Mouse (Mus musculus): ENCODE results near the gene Srsf6. TPM values are rescaled to one million over a fixed set of nuclear protein-coding genes. Genes with fewer than 3 reads are reported as not detected.
A peak's percentile ranks its signal among the peaks of the same experiment; 100 is the strongest.

Gene Srsf6
- polyA plus RNA-seq, 1 experiment from 2014 or later = 282 TPM

DNA sequence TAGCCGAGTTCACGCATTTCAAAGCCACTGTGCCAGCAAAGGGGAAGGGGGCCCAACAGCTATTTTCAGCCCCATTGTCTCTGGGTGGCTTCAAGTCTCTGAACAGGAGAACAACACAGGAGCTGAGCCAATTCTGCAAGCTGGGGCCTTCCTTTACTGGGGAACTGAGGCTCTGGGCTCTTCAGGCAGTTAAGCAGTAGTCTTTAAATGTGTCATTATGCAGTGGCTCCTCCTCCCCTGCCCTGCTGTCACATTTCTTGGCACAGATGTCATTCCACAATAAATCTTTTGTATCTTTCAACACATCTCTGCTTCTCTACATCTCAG is 30.8 kb upstream of the Srsf6 start:
- Histone ChIP-seq H3K4me1 (ENCODE audit: control insufficient read depth, insufficient read depth, low read length) (peaks cover 6% of the 10 kb centered on the region; the same call in 1 of the 2 replicates), H3K4me2 (no peak overlapping the region), H3K4me3 (ENCODE audit: low read depth, low read length) (no peak overlapping the region), H3K27ac (ENCODE audit: low read depth, low read length) (no peak overlapping the region), H3K27me3 (ENCODE audit: control insufficient read depth, insufficient read depth, low read length) (no peaks in the 10 kb centered on the region), H3K36me3 (ENCODE audit: control insufficient read depth, insufficient read depth, low read length) (no peaks in the 10 kb centered on the region), H3K9ac (ENCODE audit: low read length) (no peak overlapping the region), H3K9me3 (ENCODE audit: control insufficient read depth, low read length) (no peaks in the 10 kb centered on the region)
- ATAC-seq (ENCODE audit: low FRiP score) (no peak), DNase-seq (ENCODE audit: low spot score, missing footprints) (no peak)
- 27% methylated on average over 2 of the region's 2 CpGs for WGBS

DNA sequence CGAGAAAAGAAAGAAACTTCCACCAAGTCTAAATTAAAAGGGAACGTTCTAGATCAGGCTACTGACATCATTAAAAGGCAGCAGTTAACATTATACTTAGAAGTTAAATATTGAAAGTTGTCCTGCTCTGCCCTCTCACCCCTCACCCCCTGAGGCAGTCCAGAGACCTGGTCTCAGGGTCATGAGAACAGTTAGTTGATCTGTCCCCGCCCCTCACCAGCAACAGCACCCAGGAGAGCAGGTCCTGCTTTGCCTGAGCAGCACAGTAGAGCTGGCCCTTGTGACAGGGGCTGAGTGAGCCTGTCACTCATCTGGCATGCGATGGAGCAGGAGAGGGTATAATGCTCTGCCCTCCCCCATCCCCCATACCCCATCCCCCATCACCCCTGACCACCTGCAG is 25.4 kb upstream of the Srsf6 start:
- no peaks in the 10 kb centered on the region; the same call in 1 of the 2 replicates for H3K4me1 ChIP-seq (ENCODE audit: control insufficient read depth, insufficient read depth, low read length)
- H3K9me3 ChIP-seq (ENCODE audit: control insufficient read depth, low read length) = no peaks in the 10 kb centered on the region
- no peaks in the 10 kb centered on the region for H3K36me3 ChIP-seq (ENCODE audit: control insufficient read depth, insufficient read depth, low read length)
- ATAC-seq (ENCODE audit: low FRiP score) (no peak), DNase-seq (ENCODE audit: low spot score, missing footprints) (no peak)
- 81% methylated on average over 4 of the region's 4 CpGs for WGBS
- no peaks in the 10 kb centered on the region for H3K27me3 ChIP-seq (ENCODE audit: control insufficient read depth, insufficient read depth, low read length)
- no peak overlapping the region for H3K4me3 ChIP-seq (ENCODE audit: low read depth, low read length)
- H3K9ac ChIP-seq (ENCODE audit: low read length) = no peak overlapping the region
- H3K27ac ChIP-seq (ENCODE audit: low read depth, low read length) = no peak overlapping the region
- no peak overlapping the region for H3K4me2 ChIP-seq

DNA sequence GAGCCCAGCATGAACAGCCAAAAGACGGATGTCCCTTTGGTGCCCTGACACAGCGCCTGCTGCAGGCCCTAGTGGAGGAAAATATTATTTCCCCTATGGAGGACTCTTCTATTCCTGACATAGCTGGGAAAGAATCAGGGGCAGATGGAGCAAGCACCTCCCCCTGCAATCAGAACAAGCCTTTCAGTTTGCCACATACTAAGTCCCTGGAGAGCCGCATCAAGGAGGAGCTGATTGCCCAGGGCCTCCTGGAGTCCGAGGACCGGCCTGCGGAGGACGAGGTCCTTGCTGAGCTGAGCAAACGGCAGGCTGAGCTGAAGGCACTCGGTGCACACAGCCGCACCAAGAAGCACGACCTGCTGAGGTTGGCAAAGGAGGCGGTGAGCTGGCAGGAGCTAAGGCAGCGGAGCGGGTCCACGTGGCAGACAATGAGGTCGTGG is 23.3 kb upstream of the Srsf6 start:
- Histone ChIP-seq H3K27ac (ENCODE audit: low read depth, low read length) (no peak overlapping the region), H3K4me2 (no peak overlapping the region), H3K36me3 (ENCODE audit: control insufficient read depth, insufficient read depth, low read length) (no peaks in the 10 kb centered on the region), H3K9ac (ENCODE audit: low read length) (no peak overlapping the region), H3K9me3 (ENCODE audit: control insufficient read depth, low read length) (no peaks in the 10 kb centered on the region), H3K4me3 (ENCODE audit: low read depth, low read length) (no peak overlapping the region), H3K4me1 (ENCODE audit: control insufficient read depth, insufficient read depth, low read length) (no peaks in the 10 kb centered on the region), H3K27me3 (ENCODE audit: control insufficient read depth, insufficient read depth, low read length) (no peaks in the 10 kb centered on the region)
- DNase-seq (ENCODE audit: low spot score, missing footprints) = peak; percentile 87
- 39% methylated on average over 16 of the region's 16 CpGs for WGBS
- 0 out of 2 replicates have a peak, but pooled peaks have one; percentile 30 for ATAC-seq (ENCODE audit: low FRiP score)

DNA sequence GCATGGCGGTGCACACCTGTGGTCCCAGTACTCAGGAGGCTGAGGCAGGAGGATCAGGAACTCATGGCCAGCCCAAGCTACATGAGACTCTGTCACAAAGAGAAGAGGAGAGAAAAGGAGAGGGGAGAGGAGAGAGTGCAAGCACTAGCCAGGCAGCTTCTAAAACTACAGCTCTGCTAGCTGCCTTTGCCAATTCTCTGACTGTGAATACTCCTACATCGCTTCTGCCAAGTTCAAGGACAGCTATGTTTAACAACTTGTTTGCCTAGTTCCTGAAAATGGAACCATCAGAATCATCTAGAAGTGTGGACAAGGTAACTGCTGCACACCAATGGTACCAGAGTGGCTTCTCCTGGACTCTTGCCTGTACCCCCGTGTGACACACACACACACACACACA is 17.3 kb upstream of the Srsf6 start:
- Histone ChIP-seq H3K4me3 (ENCODE audit: low read depth, low read length) (no peak overlapping the region), H3K27ac (ENCODE audit: low read depth, low read length) (no peak overlapping the region), H3K27me3 (ENCODE audit: control insufficient read depth, insufficient read depth, low read length) (no peaks in the 10 kb centered on the region), H3K9ac (ENCODE audit: low read length) (no peak overlapping the region), H3K4me2 (no peak overlapping the region), H3K36me3 (ENCODE audit: control insufficient read depth, insufficient read depth, low read length) (no peaks in the 10 kb centered on the region), H3K9me3 (ENCODE audit: control insufficient read depth, low read length) (no peaks in the 10 kb centered on the region), H3K4me1 (ENCODE audit: control insufficient read depth, insufficient read depth, low read length) (no peaks in the 10 kb centered on the region)
- DNase-seq (ENCODE audit: low spot score, missing footprints) (no peak), ATAC-seq (ENCODE audit: low FRiP score) (no peak)
- WGBS = 77% methylated on average over 3 of the region's 3 CpGs

DNA sequence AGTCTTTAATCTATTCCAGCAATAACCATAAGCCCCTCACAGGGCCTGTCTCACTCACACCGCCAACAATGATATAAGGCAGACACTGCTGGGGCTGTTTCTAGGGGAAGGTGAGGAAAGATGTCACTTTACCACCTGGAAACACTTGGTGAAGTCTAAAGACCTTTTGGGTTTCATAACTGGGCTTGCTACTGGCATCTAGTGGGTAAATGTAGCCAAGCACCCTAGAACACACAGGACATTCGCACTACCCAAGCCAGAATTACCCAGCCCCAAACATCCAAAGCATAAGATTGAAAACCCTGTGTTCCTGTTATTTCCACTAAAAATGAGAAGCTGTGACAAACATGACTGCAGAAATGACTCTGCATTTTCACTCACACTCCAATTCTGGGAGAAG is 16.8 kb upstream of the Srsf6 start:
- Histone ChIP-seq H3K4me1 (ENCODE audit: control insufficient read depth, insufficient read depth, low read length) (no peaks in the 10 kb centered on the region), H3K9ac (ENCODE audit: low read length) (no peak overlapping the region), H3K36me3 (ENCODE audit: control insufficient read depth, insufficient read depth, low read length) (no peaks in the 10 kb centered on the region), H3K27me3 (ENCODE audit: control insufficient read depth, insufficient read depth, low read length) (no peaks in the 10 kb centered on the region), H3K4me2 (no peak overlapping the region), H3K27ac (ENCODE audit: low read depth, low read length) (no peak overlapping the region), H3K9me3 (ENCODE audit: control insufficient read depth, low read length) (no peaks in the 10 kb centered on the region), H3K4me3 (ENCODE audit: low read depth, low read length) (no peak overlapping the region)
- no peak for DNase-seq (ENCODE audit: low spot score, missing footprints)
- WGBS = 74% methylated on average over 2 of the region's 2 CpGs
- no peak for ATAC-seq (ENCODE audit: low FRiP score)

DNA sequence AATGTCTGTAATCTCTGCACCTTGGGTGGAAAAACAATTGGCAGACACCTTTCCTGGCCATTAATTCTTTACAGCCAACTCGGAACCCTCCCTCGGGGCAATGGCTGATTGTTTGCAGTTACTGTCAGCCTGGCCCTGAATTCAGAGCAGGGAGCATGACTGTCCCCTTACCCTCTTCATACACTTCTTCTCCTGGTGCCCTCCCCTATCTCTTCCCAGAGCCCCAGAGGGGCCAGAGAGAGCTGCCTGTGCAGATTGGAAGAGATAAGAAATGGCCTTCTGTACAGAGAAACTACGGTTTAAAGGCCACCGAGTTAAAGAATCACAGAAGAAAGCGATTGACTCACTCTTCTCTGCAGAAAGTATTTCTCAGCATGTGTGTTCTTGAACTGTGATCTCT is 11.4 kb upstream of the Srsf6 start:
- H3K9ac ChIP-seq (ENCODE audit: low read length) = no peak overlapping the region
- no peaks in the 10 kb centered on the region for H3K27me3 ChIP-seq (ENCODE audit: control insufficient read depth, insufficient read depth, low read length)
- H3K4me2 ChIP-seq = no peak overlapping the region
- no peaks in the 10 kb centered on the region for H3K9me3 ChIP-seq (ENCODE audit: control insufficient read depth, low read length)
- no peak overlapping the region for H3K4me3 ChIP-seq (ENCODE audit: low read depth, low read length)
- H3K36me3 ChIP-seq (ENCODE audit: control insufficient read depth, insufficient read depth, low read length) = no peaks in the 10 kb centered on the region
- 81% methylated on average over 5 of the region's 5 CpGs for WGBS
- no peaks in the 10 kb centered on the region for H3K4me1 ChIP-seq (ENCODE audit: control insufficient read depth, insufficient read depth, low read length)
- DNase-seq (ENCODE audit: low spot score, missing footprints) (peak; percentile 75), ATAC-seq (ENCODE audit: low FRiP score) (no peak)
- H3K27ac ChIP-seq (ENCODE audit: low read depth, low read length) = no peak overlapping the region

DNA sequence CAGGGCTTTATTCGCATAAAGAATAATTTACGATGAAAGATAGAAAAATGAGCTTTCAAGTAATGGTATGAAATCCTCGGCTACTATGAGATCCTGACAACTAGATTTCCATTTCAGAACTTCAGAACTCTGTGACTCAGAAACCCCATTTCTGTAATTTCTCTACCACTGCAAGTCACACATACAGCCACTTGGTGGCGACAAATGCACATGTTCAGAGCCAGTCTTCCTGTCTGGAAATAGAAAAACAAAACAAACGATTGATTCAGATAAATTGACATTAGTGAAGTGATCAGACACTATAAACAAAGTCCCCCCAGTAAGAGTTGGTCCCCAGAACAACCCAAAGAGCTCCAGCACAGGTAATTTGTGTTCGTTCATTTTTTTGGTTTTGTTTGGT is 9.1 kb upstream of the Srsf6 start:
- H3K9ac ChIP-seq (ENCODE audit: low read length) = no peak overlapping the region
- no peak for ATAC-seq (ENCODE audit: low FRiP score)
- no peak overlapping the region for H3K4me3 ChIP-seq (ENCODE audit: low read depth, low read length)
- no peaks in the 10 kb centered on the region for H3K9me3 ChIP-seq (ENCODE audit: control insufficient read depth, low read length)
- no peaks in the 10 kb centered on the region for H3K27me3 ChIP-seq (ENCODE audit: control insufficient read depth, insufficient read depth, low read length)
- WGBS = 15% methylated on average over 6 of the region's 6 CpGs
- H3K4me1 ChIP-seq (ENCODE audit: control insufficient read depth, insufficient read depth, low read length) = no peaks in the 10 kb centered on the region
- H3K36me3 ChIP-seq (ENCODE audit: control insufficient read depth, insufficient read depth, low read length) = no peaks in the 10 kb centered on the region
- DNase-seq (ENCODE audit: low spot score, missing footprints) = peak; percentile 96
- H3K27ac ChIP-seq (ENCODE audit: low read depth, low read length) = no peak overlapping the region
- no peak overlapping the region for H3K4me2 ChIP-seq

DNA sequence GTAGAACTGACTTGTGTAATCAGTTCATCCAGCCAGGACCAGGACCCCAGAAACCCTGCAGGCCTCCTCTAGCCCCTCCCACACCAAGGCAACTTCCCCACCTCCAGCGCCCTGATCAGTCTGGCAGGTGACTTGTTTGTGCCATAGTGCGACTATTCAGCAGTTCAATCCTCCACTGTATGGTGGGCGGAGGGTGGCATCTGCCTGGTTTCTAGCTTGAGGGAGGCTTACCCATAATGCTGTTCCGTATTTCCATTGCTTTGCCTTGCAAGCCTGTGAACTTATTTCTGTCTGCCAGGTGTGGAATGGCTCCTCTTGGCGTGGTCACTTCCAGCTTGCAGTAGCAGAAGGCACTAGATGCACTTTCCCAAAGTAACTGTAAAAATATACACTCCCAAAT is 8.5 kb upstream of the Srsf6 start:
- no peak for ATAC-seq (ENCODE audit: low FRiP score)
- DNase-seq (ENCODE audit: low spot score, missing footprints) = no peak
- Histone ChIP-seq H3K27ac (ENCODE audit: low read depth, low read length) (no peak overlapping the region), H3K4me3 (ENCODE audit: low read depth, low read length) (no peak overlapping the region), H3K4me1 (ENCODE audit: control insufficient read depth, insufficient read depth, low read length) (no peaks in the 10 kb centered on the region), H3K4me2 (no peak overlapping the region), H3K36me3 (ENCODE audit: control insufficient read depth, insufficient read depth, low read length) (no peaks in the 10 kb centered on the region), H3K9me3 (ENCODE audit: control insufficient read depth, low read length) (no peaks in the 10 kb centered on the region), H3K27me3 (ENCODE audit: control insufficient read depth, insufficient read depth, low read length) (no peaks in the 10 kb centered on the region), H3K9ac (ENCODE audit: low read length) (no peak overlapping the region)
- 71% methylated on average over 5 of the region's 5 CpGs for WGBS

DNA sequence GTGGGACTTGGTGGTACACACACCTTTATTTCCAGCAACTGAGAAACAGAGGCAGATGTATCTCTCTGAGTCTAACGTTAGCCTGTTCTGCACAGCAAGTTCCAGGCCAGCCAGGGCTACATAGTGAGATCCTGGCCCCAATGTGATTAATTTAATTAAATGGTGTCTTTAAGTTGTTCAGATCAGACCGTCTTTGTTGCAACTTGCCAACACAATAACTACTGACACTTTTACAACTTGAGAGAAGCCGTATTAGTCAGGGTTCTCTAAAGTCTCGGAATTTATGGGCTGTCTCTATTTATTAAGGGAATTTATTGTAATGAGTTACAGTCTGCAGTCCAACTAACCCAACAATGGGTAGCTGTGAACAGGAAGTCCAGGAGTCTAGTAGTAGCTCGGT is 7.2 kb upstream of the Srsf6 start:
- H3K4me2 ChIP-seq = no peak overlapping the region
- WGBS = 86% methylated on average over 5 of the region's 5 CpGs
- H3K27ac ChIP-seq (ENCODE audit: low read depth, low read length) = no peak overlapping the region
- H3K36me3 ChIP-seq (ENCODE audit: control insufficient read depth, insufficient read depth, low read length) = no peaks in the 10 kb centered on the region
- no peak overlapping the region for H3K9ac ChIP-seq (ENCODE audit: low read length)
- ATAC-seq (ENCODE audit: low FRiP score) (no peak), DNase-seq (ENCODE audit: low spot score, missing footprints) (peak; percentile 81)
- H3K4me3 ChIP-seq (ENCODE audit: low read depth, low read length) = no peak overlapping the region
- no peaks in the 10 kb centered on the region for H3K4me1 ChIP-seq (ENCODE audit: control insufficient read depth, insufficient read depth, low read length)
- H3K27me3 ChIP-seq (ENCODE audit: control insufficient read depth, insufficient read depth, low read length) = peaks cover under 1% of the 10 kb centered on the region; the same call in 1 of the 2 replicates
- H3K9me3 ChIP-seq (ENCODE audit: control insufficient read depth, low read length) = no peaks in the 10 kb centered on the region

Data from midbrain, embryonic 11.5 days (tissue).